Mouse (Mus musculus) T-cell, adult 2 months (primary cell): ENCODE results near the gene Urah.
A peak's percentile ranks its signal among the peaks of the same experiment; 100 is the strongest.

Experiments
- DNase-seq: peaks from one replicate; pipeline ENCODE4 v3.0.0; 2022; ENCODE audit warnings: low spot score

Urah gene

GRCm38 (mm10) chr7:140877364-140877763, 42.5 kb downstream of the Urah start:
- no peak for DNase-seq

GRCm38 (mm10) chr7:140879355-140879754, 44.5 kb downstream of the Urah start:
- peak; percentile 6 for DNase-seq

GRCm38 (mm10) chr7:140880419-140880818, 45.6 kb downstream of the Urah start:
- no peak for DNase-seq

GRCm38 (mm10) chr7:140880865-140881515, 46.2 kb downstream of the Urah start:
- DNase-seq = no peak

- peak; percentile 93 for DNase-seq
These were observed 47.1 kb downstream of the Urah start, which contains the start of the genes Psmd13 and Sirt3 for GRCm38 (mm10) chr7:140881696-140882468. Gene Psmd13, plus strand, starts transcription at chr7:140881968. Gene Sirt3, minus strand, starts transcription at chr7:140882309.

GRCm38 (mm10) chr7:140882469-140882803, 47.6 kb downstream of the Urah start:
- DNase-seq = no peak
